Mouse (Mus musculus) frontal cortex, adult (tissue): ENCODE data around the gene 4933428M09Rik.
A peak's percentile ranks its signal among the peaks of the same experiment; 100 is the strongest.
"Not testable (repeated sequence)": the region's sequence is repeated elsewhere in the genome, so short reads cannot be mapped to it uniquely, and the experiment has no call there.

Experiments
- ATAC-seq: cut with Nextera tagmentation; 2 replicates; pipeline ENCODE4 v1.9.2; 2017; ENCODE audit warnings: mild to moderate bottlenecking, moderate library complexity, mixed read lengths; ENCODE audit not compliant: low TSS enrichment

The 4933428M09Rik gene

DNA sequence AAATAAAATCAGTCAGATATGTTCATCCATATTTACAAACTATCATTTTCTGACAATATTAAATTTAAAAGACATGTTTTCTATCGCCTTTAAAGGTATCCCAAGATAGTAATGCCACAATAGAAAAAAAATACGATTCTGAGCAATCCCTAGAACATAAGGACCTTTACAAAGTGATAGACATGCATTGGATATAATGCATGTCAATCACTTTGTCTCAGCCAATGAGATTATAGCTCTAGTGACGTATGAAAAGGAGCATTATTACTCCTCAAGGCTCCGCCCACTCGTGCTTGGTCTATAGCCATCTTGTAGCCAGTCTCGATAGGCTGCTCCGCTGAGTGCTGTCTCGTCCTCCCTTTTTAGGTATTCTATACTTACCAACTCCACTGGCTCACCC lies at the start of gene 4933428M09Rik:
TSS of gene 4933428M09Rik (plus strand) at position 301 of the 400 bp plus-strand sequence.
- no peak for ATAC-seq

DNA sequence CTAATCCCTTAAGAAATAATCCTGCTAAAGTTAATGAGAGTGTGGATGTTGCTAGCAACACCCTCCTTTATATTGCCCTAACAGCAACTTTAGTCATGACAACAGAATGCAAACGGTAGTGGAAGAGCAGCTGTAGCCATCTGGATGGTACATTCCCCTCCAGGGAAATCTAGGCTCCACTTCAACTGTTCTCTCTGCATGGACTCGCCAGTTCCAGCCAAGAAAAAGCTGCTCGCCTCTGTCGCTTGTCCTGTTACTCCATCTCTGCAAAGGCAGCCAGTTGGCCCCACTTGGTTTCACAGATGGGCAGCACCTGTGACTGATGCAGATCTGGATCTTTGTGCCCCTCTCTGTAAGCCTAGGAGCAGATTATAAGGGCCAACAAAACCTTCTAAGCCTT lies 45.0 kb upstream of the 4933428M09Rik start:
- no peak for ATAC-seq

DNA sequence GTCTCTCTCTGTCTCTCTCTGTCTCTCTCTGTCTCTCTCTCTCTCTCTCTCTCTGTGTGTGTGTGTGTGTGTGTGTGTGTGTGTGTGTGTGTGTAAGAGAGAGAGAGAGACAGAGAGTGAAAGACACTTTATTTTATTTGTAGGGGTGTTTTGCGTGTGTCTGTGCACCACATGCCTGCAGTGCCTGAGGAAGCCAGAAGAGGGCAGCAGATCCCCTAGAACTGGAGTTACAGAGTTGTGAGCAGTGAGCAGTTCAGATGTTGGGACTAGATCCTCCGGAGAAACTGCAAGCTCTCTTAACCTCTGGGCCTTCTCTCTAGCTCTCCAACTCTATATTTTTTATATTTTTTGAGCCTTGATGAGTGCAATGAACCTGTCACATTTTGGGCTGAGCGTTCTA lies 12.5 kb downstream of the 4933428M09Rik start:
- ATAC-seq, result not testable (repeated sequence)

DNA sequence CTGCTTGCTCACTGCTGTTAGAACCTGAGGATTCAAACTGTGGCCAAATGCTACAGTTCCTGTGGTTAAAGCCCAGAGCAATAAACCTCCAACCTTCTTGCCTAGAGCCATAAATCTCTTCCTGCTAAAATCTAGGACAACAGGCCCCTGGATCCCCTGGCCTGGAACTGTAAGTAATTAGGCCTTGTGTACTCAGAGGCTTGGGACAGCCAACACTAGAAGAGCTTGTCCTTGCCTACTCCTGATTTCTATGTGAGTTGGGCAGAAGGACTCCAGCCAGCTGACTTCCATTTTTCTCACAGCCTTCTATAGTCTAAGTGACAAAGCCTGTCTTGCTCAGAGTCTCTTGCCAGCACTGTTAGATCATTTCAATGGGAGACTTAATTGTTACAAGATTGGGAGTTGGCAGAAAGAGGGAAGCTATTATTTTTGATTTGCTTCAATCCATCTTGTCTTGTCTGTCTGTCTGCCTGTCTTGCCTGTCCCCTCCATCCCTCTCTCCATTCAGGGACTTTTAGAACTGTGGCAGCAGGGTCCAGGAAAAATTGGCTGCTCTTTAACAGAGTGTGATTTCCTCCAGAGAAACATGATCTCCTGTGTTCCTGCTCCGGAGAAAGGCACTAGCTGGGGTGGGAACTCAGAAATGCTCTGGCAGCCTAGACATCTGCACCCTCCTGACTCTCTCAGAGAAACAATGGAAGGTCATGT lies 15.7 kb downstream of the 4933428M09Rik start:
- ATAC-seq, result no peak

DNA sequence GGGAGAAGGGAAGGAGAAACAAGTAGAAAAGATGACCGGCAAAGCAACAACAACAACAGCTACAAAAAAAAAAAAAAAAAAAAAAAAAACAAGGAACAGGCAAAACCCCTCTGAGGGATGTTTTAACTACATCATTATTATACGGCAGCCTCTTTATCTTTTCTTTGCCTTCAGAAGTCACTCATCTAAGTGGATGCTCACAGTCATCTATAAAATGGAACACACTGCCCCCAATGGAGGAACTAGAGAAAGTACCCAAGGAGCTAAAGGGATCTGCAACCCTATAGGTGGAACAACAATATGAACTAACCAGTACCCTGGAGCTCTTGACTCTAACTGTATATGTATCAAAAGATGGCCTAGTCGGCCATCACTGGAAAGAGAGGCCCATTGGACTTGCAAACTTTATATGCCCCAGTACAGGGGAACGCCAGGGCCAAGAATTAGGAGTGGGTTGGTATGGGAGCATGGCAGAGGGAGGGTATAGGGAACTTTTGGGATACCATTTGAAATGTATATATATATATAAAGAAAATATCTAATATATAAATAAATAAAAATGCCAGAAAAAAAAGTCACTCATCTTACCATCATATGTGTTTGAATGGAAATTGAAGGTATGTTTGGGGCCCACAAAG lies 30.3 kb downstream of the 4933428M09Rik start:
- not testable (repeated sequence) for ATAC-seq

DNA sequence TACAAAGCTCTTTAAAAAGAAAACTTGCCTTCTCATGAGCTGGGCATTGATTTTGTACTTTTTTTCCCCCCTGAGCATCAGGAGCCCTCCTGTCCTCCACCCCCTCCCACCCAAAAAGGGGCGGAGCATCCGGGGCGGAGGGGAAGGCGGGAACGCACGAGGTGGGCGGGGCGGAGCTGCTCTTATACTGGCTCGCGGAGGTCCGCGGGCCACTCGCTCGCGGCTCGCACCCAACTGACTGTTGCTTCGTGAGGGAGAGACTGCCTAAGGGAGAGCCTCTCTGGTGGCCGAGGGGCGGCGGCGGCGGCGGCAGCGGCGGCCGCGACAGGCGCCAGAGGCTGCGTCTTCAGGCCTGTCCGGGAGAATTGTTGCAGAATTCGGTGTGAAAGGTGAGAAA lies 30.8 kb downstream of the 4933428M09Rik start, which contains the start of gene Mum1l1:
TSS of gene Mum1l1 (plus strand) at position 214 of the 397 bp plus-strand sequence.
- ATAC-seq, result peak; percentile 69

DNA sequence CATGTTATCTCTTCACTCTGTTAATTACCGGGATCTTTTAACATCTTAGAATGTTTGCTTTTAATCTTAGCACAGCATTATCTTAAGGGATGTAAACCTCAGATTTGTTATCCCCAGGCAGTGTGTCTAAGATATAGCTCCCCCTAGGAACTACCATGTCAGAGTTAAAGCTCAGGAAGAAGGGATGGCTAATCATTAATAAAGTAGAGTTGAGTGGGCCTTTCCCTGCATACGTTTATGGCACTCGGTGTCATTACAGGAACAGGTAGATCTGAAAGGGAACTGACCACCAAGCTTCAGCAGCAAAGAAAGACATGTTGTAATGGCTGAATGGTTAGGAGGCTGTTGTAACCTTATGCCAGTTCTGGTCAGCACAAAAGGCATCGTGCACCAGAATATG lies 35.7 kb downstream of the 4933428M09Rik start:
- no peak for ATAC-seq

DNA sequence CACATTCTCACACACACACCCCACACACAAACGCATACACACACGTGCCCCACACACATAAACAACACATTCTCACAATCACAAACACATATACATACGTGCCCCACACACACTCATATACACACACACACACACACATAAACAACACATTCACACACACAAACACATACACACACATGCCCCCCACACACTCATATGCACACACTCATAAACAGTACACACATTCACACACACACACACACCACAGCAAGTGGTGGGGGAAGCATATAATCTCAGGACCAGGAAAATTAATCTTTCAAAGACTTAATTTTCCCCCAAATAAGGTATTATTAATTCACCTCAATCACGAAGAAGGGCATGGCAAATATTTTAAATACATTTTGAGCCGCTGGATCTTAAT lies 37.4 kb downstream of the 4933428M09Rik start:
- ATAC-seq, result no peak

DNA sequence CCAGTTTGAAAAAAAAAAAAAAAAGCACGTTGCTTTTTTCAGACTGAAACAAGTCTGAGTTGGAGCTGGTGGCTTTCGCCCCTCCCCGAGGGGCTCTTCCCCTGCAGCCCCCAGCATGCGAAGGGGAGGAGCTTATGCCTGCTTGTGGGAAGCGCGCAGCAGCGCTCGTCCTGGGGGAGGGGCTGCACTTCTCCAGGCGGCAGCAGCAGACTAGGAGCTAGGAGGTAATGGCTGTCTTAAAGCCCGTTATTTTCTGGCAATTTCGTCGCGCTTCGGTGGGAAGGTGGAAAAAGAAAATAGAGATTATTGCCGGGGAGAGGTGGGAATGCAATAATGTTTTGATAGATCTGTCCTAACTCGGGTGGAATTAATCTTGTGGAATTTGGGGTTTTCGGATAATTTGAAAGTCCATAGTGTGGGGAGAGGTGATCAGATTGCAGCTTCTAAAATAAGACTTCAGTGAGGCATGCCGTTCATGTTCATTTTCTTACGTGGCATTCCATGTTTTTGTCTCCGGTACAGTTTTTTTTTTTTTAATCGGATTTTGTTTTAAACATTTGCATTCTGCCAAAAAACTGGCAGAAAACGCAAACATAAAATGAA lies 38.1 kb downstream of the 4933428M09Rik start:
- ATAC-seq, result peak; percentile 77; the same call in 1 of the 2 replicates

DNA sequence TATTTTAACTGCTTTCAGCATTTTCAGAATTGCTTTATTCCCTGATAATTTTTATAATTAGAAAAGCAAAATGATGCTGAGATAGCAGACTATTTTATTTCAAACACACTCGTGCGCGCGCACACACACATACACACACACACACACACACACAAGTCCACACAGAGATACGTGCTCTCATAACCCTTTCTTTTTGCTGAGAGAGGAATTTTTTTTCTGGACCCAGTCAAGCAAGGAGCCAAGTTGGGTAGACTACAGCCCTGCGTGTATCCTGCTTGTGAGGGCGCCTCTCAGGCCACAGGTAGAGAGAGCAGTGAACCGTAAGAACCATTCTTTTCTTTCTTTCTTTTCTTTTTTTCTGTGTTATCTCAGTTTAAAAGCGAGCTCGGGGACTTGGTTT lies 38.7 kb downstream of the 4933428M09Rik start:
- no peak for ATAC-seq

DNA sequence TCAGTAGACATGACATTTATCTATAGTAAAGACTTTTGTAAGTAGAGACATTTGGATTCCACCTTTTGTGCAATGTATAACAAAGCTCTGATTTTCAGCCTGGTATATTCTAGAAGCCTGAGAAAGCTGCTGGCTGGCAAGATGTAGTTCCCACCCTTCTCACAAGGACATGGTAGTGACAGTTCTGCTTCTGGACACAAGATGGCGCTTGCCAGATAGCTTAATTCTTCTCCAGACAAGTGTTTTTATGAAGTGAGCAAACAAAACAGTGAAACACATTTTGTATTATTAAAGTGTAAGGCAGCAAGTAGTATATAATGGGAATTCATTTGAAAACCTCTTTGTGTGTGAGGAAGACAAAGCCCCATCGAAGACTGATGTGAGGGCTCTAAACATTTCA lies 40.0 kb downstream of the 4933428M09Rik start:
- ATAC-seq, result peak; percentile 65; the same call in 1 of the 2 replicates

DNA sequence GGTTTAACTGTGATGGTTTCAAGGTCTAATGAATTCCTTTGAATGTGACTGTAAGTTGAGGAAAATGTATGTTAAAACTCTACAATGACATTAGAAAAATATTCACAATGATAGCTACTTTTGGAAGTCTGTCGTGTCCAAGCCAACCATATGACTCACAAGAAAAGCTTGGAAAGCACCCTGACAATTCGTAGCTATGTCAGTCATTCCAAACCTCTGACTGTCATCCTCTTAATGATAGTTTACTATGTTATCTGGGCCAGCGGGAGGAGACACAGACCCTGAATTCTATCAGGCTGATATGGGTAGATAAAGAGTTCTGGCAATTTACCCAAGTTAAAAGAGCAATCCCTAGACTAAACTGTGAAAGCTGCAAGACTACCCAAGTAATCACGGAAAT lies 41.8 kb downstream of the 4933428M09Rik start:
- no peak for ATAC-seq

DNA sequence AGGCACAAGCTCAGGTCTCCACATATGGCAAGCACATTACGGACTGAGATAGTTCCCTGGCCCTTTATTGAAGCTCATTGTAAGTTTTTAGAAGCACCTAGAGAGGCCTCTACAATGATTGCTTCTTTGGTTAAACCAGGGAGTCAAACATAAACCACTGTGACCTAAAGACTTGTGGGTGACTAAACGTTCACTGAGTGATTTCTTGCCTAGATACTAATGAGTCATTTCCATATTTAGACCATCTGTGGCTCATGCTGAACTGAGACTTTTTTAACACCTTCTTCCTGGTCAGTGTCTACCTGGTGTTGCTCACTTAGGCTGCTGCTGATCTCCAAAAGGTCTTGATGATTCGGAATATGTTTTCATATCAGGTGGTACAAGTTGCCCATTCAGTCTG lies 42.9 kb downstream of the 4933428M09Rik start:
- ATAC-seq, result no peak
